Mouse (Mus musculus): Measurements from ENCODE around the gene Nectin1. TPM values are rescaled to one million over a fixed set of nuclear protein-coding genes. Genes with fewer than 3 reads are reported as not detected.

The Nectin1 gene
- 1 to 10 TPM; 1.8 to 2.3 TPM for total RNA-seq (2021)
- long read RNA-seq, experiment 1 = 0 reads
- long read RNA-seq, experiment 2, partial matches to known transcripts = 0 of 1 reads
- long read RNA-seq, experiment 2, other reads (novel, unspliced or antisense) = 1 of 1 reads

DNA sequence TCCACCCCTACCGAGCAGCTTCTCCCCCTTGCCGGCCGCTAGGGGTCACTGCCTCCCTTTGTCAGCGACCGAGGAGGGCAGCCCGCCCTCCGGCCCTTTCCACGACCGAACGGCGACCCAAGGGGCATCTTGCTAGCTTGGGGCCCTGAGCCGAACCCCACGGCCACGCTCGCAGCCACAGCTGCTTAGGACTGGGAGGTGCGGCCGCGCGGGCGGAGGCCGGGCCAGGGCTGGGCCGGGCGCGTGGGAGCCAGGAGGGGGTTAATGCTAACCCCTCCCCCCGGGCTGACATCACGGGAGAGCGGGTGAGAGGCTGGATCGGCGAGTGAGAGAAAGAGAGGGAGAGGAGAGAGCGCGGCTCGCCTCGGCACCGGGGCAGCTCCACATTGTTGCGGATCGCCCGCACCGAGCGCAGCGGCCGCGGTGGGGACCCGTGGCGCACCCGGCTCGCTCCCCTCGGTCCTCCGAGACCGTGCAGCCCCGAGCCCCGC lies at the start of gene Nectin1:
TSS of gene Nectin1 (plus strand) at position 338 of the 491 bp plus-strand sequence.
- peak; percentile 81 to 85 for DNase-seq
- intact Hi-C loops (cut with DNase I) = loop anchor here (2.0 to 10.0 kb wide), 6 partner anchors 85 to 406 kb away; partner anchors contain the start of gene Thy1

DNA sequence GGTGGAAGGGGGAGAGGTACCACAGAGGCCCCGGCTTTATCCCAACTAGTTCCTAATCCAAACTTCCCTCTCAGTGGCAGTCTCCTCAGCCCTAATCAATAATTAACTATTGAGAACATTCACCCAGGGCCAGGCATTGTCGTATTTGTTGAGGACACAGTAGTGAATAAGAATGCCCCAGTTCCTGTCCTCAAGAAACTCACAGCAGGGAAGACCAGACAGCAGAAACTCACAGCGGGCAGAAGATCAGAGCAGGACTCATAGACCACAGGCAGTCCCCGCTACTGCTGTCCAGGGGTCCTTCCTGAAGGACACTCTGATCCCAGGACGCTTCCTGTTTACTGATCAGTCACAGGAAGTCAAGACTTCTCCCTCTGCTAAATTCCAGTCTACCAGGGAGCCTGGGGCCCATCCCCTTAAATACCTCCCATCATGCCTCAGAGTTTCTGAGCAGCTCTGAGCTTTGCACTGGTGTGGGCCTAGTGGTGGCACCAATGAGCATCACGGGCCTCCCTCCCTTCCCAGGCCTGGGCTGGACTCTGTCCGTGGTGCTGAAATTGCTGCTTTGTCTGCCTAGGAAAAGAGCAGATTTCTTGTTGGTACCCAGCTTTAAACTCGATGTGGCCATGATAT lies 45.6 kb upstream of the Nectin1 start:
- no peak for DNase-seq
- intact Hi-C loops (cut with DNase I) = no loop called here

- no peak for DNase-seq
- intact Hi-C loops (cut with DNase I) = no loop called here
Measured at GRCm38 (mm10) chr9:43698841-43699240, 44.9 kb upstream of the Nectin1 start.

DNA sequence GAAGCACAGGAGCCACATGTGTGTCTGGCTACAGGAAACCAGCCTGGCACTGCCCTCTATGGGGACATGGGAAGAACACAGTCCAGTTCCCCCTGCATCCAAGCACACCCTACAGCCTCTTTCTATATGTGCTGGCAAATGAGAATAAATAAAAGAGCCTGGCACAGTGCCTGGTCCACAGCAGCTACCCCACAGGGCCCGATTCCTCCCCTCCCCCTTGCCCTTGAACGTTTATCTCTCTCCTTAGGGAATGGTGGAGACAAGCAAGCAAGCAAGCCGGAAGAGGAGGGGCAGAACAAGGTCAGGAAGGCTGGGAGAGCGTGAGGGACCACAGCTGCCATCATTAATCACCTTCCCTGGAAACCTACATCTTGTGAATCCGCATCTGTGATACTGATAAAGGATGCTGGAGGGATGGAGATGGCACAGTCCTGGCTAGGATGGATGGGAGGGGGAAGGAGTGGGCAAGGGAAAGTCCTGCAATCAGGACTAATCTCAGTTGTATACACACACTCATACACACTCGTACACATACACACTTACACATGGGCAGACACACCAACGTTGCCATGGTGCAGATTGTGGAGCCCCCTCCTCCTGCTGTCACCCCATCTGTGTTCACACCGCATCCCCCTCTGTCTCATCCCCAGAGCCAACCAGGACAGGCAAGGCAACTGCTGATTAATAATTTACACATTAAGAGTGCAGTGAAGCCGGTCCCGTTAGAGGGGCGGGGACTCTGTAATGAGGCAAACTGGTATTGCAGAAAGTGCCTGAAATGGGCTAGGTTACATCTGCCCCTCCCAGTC lies 44.2 kb upstream of the Nectin1 start:
- no peak for DNase-seq
- intact Hi-C loops (cut with DNase I) = no loop called here

- no peak for DNase-seq
- intact Hi-C loops (cut with DNase I) = no loop called here
Measured at GRCm38 (mm10) chr9:43700226-43700579, 43.6 kb upstream of the Nectin1 start.

- intact Hi-C loops (cut with DNase I) = no loop called here
- no peak for DNase-seq
Measured at GRCm38 (mm10) chr9:43701748-43702147, 42.0 kb upstream of the Nectin1 start.

- intact Hi-C loops (cut with DNase I) = no loop called here
- no peak for DNase-seq
Measured at GRCm38 (mm10) chr9:43707571-43707970, 36.2 kb upstream of the Nectin1 start.

DNA sequence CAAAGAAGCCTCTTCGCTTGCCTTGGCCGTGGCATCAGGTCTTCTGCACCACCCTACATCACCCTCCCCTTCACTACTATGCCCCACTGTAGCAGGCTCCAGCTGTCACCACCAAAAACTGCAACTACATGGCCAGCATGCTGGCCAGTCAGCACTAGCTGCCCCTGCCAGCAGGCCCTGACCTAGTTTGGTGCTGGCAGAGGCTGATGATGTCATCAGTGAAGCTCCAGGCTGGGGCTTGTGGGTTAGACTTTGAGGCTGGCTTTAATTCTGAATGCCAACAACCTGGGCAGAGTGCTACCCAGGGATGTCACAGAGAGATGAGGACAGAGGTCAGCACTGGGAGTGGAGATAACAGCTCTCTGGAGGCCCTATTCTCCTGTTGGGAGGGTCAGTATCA lies 35.1 kb upstream of the Nectin1 start:
- intact Hi-C loops (cut with DNase I) = no loop called here
- DNase-seq = no peak

DNA sequence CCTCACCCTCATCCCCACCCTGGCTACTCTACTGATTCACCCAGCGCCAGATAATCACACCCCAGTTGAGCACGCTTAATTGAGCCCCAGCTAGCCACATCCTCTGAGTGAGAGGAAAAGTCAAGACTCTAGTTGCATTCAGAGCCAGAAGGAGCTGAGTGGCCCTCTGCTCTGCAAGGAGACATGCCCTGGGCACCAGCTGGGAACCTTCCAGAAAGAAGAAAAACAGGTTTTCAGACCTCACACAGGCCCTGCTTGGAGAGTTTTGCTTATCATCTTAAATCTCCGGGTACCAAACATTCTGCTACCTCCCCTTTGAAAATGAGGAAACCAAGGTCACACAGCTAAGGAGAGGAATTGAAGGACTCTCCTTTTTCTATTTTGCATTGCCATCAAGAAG lies 30.4 kb upstream of the Nectin1 start:
- intact Hi-C loops (cut with DNase I) = no loop called here
- DNase-seq = no peak

GRCm38 (mm10) chr9:43719407-43719839 lies 24.4 kb upstream of the Nectin1 start:
- DNase-seq = peak; percentile 35 to 44
- intact Hi-C loops (cut with DNase I) = no loop called here

DNA sequence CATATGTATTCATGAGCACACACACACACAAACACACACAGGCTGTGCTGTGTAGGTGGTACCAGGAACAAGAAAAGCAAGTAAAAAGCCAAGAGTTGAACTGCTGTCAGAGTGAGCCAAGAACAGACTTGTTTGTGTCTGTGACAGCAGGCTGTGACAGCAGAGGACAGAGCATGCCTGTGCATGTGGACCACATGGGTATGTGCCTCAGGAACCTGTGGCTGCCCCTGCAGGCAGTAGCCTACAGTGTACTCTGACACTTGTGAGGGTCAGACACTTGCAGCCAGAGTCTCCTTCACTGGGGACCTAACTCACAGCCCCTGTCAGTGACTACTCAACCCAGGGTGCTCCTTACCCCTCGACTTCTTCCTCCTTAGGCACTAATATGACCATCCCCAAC lies 23.7 kb upstream of the Nectin1 start:
- intact Hi-C loops (cut with DNase I) = no loop called here
- no peak for DNase-seq

DNA sequence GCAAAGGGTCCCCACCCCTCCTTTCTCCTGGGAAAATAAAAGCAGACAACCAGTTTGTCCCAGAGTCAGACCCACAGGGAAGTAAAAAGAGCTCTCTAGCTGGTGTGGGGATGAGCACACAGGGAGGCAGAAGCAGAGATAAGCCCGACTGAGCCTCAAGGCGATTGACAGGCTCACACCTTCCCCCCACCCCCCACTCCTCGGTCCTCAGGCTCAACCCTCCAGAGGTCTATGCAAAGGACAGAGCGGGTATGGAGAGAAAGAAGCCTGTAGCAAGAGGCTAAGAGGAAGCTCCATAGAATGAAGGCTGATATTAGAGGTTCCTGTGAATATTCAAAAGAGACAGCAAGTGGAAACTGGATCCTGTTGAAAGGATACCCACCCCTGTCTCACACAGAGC lies 19.7 kb upstream of the Nectin1 start:
- intact Hi-C loops (cut with DNase I) = no loop called here

GRCm38 (mm10) chr9:43729450-43730266 lies 14.1 kb upstream of the Nectin1 start:
- intact Hi-C loops (cut with DNase I) = no loop called here
- no peak for DNase-seq

More for the DNA sequence above, 19.7 kb upstream of the Nectin1 start:
- no peak for DNase-seq

- intact Hi-C loops (cut with DNase I) = no loop called here
- DNase-seq = peak; percentile 51 to 63
Measured at GRCm38 (mm10) chr9:43730284-43731027, 13.3 kb upstream of the Nectin1 start.

DNA sequence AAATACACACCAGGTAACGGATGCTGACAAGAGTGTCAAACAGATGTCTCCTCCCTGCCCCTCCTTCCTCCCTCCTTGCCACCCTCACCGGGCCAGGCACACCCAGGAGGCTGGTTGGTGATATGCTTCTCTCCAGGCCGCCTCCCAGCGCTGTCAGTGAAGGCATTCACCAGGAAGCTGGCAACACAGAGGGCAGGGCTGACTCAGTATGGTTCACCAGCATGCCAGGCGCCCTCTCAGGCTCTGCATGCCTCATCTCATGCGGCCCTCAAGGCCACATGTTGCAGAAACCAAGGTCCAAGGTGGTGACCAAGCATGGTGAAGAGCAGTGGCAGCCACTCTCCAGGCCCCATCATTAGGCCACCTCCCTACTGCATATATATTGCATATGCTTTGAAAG lies 11.9 kb upstream of the Nectin1 start:
- intact Hi-C loops (cut with DNase I) = no loop called here

GRCm38 (mm10) chr9:43732671-43733070 lies 11.1 kb upstream of the Nectin1 start:
- no peak for DNase-seq
- intact Hi-C loops (cut with DNase I) = no loop called here

More for the DNA sequence above, 11.9 kb upstream of the Nectin1 start:
- DNase-seq = no peak

DNA sequence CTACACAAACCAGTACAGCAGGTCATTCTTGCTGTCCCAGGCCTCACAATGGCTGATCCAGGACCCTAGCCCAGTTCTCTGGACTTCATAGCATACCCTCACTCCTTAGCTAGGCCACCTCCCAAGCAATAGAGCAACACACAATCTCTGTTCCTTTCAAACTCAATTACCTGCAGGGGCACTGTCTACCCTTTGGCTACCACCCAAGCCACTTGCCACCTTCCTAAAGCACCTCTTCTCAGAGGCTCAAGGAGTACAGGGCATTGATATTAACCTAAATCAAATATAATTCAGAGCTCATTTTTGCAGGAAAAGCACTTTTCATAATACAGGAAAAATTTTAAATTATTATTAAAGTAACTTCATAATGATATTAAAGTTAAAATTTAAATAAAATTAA lies 8.8 kb upstream of the Nectin1 start:
- DNase-seq = no peak
- intact Hi-C loops (cut with DNase I) = no loop called here

DNA sequence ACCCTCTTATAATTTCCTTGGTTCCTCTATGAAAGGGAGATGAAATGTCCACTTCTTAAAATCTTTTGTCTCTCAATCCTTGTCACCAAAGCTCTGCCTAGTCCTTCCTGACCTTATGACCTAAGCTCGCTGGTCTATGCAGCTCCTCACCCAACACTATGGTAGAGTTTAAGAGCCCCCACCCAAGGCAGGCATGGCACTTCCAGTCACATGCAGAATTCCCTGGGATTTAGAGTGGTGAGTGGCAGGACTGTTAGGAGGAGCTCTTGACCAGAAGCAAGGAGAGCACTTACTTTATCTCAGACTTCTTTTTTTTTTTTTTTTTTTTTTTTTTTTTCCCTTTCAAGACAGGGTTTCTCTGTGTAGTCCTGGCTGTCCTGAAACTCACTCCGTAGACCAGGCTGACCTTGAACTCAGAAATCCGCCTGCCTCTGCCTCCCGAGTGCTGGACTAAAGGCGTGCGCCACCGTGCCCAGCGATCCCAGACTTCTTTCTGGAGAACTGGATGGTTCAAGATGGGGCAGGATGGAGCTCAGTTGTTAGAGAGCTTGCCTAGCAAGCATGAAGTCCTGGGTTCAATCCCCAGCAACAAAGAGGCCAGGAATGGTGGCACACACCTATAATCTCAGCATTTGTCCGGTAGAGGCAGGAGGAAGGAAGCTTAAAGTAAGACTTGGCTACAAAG lies 7.6 kb upstream of the Nectin1 start:
- no peak for DNase-seq
- intact Hi-C loops (cut with DNase I) = no loop called here

- DNase-seq = no peak
- intact Hi-C loops (cut with DNase I) = no loop called here
Measured at GRCm38 (mm10) chr9:43737331-43737730, 6.5 kb upstream of the Nectin1 start.

Data from gastrocnemius, postnatal 36 days (tissue).